Mouse (Mus musculus) intestine, embryonic 16.5 days (tissue): ENCODE data around the gene Psma7. TPM values are rescaled to one million over a fixed set of nuclear protein-coding genes. Genes with fewer than 3 reads are reported as not detected.

Experiments used
- ATAC-seq: fragments of 200-750 bp; cut with Nextera tagmentation; 2 replicates; pipeline ENCODE4 v1.8.0; 2017; ENCODE audit warnings: moderate TSS enrichment, moderate library complexity
- H3K27ac ChIP-seq: fragments of 300-500 bp; sonication (generic); 2 replicates; pipeline ENCODE4 v1.5.1; 2014; ENCODE audit warnings: mild to moderate bottlenecking, low read length
- H3K27me3 ChIP-seq: fragments of 300-500 bp; sonication (generic); replicated peaks from 2 replicates; pipeline ENCODE4 v1.6.1; 2014; ENCODE audit warnings: low read length, control low read depth, mixed read lengths; ENCODE audit not compliant: control insufficient read depth, insufficient read depth
- H3K36me3 ChIP-seq: fragments of 300-500 bp; sonication (generic); 2 replicates; pipeline ENCODE4 v1.6.1; 2014; ENCODE audit warnings: low read length, control low read depth; ENCODE audit not compliant: control insufficient read depth, insufficient read depth
- H3K4me1 ChIP-seq: fragments of 300-500 bp; sonication (generic); 2 replicates; pipeline ENCODE4 v1.6.1; 2014; ENCODE audit warnings: low read length, control low read depth, mixed read lengths; ENCODE audit not compliant: control insufficient read depth, insufficient read depth
- H3K4me2 ChIP-seq: fragments of 300-500 bp; sonication (generic); 2 replicates; pipeline ENCODE4 v1.6.1; 2014; ENCODE audit warnings: low read depth, low read length, control low read depth
- H3K4me3 ChIP-seq: fragments of 300-500 bp; sonication (generic); 2 replicates; pipeline ENCODE4 v1.5.1; 2014; ENCODE audit warnings: mild to moderate bottlenecking, low read length
- H3K9ac ChIP-seq: fragments of 300-500 bp; sonication (generic); 2 replicates; pipeline ENCODE4 v1.6.1; 2014; ENCODE audit warnings: low read depth, low read length
- H3K9me3 ChIP-seq: fragments of 300-500 bp; sonication (generic); 2 replicates; pipeline ENCODE4 v1.6.1; 2016; ENCODE audit warnings: low read length, control low read depth; ENCODE audit not compliant: control insufficient read depth
- WGBS: fragments of 180-500 bp; shearing (Covaris S2); extraction: QIAGEN DNeasy Blood & Tissue Kit; methylation state at CpG from one replicate; pipeline ENCODE4 v1.1.7; 2014; 5-methylcytosine and 5-hydroxymethylcytosine counted together
- polyA plus RNA-seq: library from polyadenylated mRNA; unstranded; fragments of >200 nt; fragmentation: Nextera tagmentation; extraction: Ambion mirVana; gene quantifications from 2 replicates; pipeline ENCODE4 v1.2.1, GENCODE M21; 2015

Gene Psma7
- polyA plus RNA-seq, 1 experiment from 2014 or later = 554 TPM

DNA sequence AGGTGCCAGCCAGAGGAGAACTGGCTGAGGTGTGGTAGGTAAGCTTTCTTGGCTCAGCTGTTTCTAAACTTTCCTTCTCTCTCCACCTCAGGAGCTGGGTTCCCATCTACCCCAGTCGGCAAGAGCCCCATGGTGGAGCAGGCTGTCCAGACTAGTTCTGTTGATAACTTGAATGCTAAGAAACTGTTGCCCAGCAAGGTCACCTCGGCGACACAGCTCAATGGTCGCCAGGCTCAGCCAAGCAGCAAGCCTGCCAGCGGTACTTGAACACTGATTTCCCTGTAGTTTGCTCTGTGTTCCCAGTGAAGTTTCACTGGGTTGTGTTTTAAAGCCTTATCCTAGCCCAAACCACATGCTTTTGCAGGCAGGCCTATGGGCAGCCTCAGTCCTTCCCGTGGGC is 11.0 kb downstream of the Psma7 start:
- WGBS = 84% methylated on average over 6 of the region's 6 CpGs

DNA sequence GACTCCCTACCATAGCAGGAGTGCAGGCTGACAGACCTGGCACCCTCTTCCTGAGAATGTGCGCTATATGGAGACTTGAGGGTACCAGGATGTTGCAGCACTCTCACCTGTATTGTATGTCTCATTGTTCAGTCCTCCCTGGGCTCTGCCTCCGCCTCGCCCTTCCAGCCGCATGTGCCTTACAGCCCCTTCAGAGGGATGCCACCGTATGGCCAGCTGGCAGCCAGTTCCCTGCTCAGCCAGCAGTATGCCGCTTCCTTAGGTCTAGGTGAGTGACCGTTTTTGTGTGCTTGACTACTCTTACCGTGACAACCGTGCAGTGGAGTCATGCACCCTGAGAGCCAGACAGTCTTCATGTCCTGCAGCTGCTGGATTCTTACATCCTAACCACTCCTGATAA is 14.5 kb downstream of the Psma7 start:
- Histone ChIP-seq H3K4me3 (no peak overlapping the region), H3K9ac (no peak overlapping the region), H3K27ac (no peak overlapping the region), H3K36me3 (no peaks in the 10 kb centered on the region; the same call in 1 of the 2 replicates), H3K27me3 (peaks cover 1% of the 10 kb centered on the region; the same call in 1 of the 2 replicates), H3K9me3 (no peaks in the 10 kb centered on the region), H3K4me2 (no peak overlapping the region), H3K4me1 (peaks cover 23% of the 10 kb centered on the region)
- ATAC-seq = no peak
- WGBS = 71% methylated on average over 9 of the region's 9 CpGs

More for the DNA sequence above, 11.0 kb downstream of the Psma7 start:
- Histone ChIP-seq H3K4me3 (no peak overlapping the region), H3K27ac (no peak overlapping the region), H3K4me2 (no peak overlapping the region), H3K9ac (no peak overlapping the region), H3K4me1 (peaks cover 16% of the 10 kb centered on the region), H3K36me3 (no peaks in the 10 kb centered on the region; the same call in 1 of the 2 replicates), H3K27me3 (no peaks in the 10 kb centered on the region), H3K9me3 (no peaks in the 10 kb centered on the region)
- ATAC-seq = no peak

DNA sequence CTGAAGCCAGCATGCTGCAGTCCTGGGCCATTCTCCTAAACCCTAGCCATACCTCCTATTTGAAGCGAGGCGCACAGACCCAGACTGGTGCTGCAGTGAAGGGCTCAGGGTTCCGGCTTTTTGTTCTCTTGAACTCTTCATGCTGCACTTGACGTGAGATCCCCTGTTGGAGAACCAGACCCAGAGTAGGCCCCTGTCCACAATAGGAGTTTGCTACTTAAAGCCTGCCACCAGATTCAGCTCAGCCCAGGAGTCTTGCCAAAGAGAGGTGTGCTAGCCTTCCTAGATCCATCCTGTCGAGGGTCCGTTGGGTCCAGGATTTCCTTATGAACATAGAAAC is 16.4 kb downstream of the Psma7 start:
- Histone ChIP-seq H3K27ac (no peak overlapping the region), H3K4me3 (peak overlapping the region; percentile 94), H3K4me1 (peaks cover 23% of the 10 kb centered on the region), H3K27me3 (peaks cover 6% of the 10 kb centered on the region; the same call in 1 of the 2 replicates), H3K4me2 (peak overlapping the region; percentile 88), H3K9me3 (no peaks in the 10 kb centered on the region), H3K36me3 (no peaks in the 10 kb centered on the region), H3K9ac (peak overlapping the region; percentile 89)
- WGBS = 18% methylated on average over 6 of the region's 6 CpGs
- no peak for ATAC-seq

DNA sequence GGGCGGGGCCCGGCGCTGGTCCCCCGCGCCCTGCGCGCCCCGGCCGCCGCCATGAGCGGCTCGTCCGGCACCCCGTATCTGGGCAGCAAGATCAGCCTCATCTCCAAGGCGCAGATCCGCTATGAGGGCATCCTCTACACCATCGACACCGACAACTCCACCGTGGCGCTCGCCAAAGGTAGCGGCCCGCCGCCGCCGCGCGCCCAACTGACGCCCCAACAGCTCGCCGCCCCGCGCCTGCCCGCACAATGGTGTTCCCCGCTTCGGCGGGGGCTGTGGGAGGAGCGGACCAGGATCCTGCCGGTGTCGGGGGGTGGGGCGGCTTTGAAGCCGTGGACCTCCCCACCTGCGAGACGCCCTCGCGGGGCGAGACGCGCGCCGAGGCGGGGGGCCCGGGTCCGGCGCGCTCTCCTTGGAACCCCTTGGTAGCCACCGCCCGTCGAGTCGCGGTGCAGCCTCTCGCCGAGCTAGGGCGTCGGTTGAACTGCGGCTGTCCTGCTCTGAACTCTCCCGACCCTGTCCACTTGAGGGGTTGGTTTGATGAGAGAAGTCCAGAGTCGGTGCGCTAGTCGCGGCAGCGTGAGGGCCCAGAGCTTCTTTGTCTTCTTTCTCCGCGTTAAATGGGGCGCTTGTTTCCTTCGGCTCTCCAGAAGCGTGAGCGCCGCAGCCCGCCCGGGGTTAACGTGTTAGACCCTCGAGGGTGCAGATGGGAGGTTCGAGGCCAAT is 16.9 kb downstream of the Psma7 start:
- under 1% methylated on average over 80 of the region's 84 CpGs for WGBS
- Histone ChIP-seq H3K27me3 (peaks cover 6% of the 10 kb centered on the region; the same call in 1 of the 2 replicates), H3K9ac (peak overlapping the region; percentile 89), H3K27ac (peak overlapping the region; percentile 92), H3K4me1 (peaks cover 23% of the 10 kb centered on the region), H3K4me3 (peak overlapping the region; percentile 94), H3K36me3 (no peaks in the 10 kb centered on the region), H3K4me2 (peak overlapping the region; percentile 88), H3K9me3 (no peaks in the 10 kb centered on the region)
- ATAC-seq = peak; percentile 10

DNA sequence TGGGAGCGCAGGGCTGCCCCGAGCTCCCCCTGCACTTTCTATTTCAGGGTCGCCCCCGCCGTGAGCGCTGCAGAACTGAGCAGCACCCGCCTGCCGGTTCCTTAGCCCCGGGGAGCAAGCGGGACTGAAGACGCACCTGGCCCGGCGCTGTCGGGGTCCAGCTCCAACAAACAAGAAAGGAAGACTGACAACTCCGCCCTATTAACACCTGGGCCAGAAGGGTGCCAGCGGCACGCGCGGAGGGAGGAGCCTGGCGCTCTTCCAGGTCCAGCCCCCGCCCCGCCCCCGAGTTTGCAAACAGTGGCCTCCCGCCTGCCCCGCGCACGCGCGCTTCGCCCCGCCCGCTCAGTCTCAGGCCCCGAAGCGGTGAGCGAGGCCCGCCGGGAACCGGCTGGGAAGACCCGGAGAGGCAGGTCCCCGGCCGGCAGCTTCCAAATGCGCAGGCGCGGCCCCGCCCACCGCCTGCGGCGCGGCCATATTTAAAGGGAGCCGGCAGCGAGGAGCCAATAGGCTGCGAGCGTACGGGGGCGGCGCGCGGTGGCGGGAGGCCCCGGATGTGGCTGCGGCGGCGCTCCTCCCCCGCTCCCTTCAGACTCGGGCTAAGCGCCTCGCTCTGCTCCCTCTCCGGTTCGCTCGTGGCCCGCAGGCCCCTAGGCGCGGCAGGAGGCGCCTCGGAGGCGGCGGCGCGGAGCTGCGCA is 17.7 kb downstream of the Psma7 start, which contains the start of gene Lsm14b:
Gene Lsm14b (plus strand): TSS at position 587 of the 698 bp plus-strand sequence.
- H3K9me3 ChIP-seq = no peaks in the 10 kb centered on the region
- H3K4me1 ChIP-seq = peaks cover 25% of the 10 kb centered on the region
- peaks cover 6% of the 10 kb centered on the region; the same call in 1 of the 2 replicates for H3K27me3 ChIP-seq
- H3K4me2 ChIP-seq = peak within 1 kb of the TSS; percentile 93
- H3K27ac ChIP-seq = peak within 1 kb of the TSS; percentile 92
- under 1% methylated on average over 71 of the region's 80 CpGs for WGBS
- H3K9ac ChIP-seq = peak within 1 kb of the TSS; percentile 89
- H3K36me3 ChIP-seq = no peaks in the 10 kb centered on the region
- peak within 1 kb of the TSS; percentile 94 for H3K4me3 ChIP-seq
- peak; percentile 97 for ATAC-seq

DNA sequence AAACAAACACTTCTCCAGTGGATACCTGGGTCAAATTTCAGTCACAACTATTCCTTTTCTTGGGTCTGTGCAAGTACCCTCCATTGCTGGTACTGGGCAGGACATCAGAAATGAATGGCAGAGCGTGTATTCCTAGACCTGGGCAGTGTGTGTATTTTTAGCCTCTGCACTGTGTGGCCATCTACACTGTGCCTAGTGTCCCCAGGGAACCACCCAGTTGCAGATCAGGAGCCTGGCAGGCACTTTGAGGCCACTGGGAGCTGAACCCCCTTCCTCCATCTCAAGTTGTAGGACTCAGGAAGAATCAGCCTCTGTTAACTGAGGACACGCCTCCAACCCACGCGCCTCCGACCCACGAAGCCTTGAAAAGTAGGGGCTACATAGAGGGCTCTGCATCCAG is 19.5 kb downstream of the Psma7 start:
- Histone ChIP-seq H3K9ac (no peak overlapping the region), H3K4me1 (peaks cover 27% of the 10 kb centered on the region), H3K36me3 (no peaks in the 10 kb centered on the region), H3K27me3 (peaks cover 6% of the 10 kb centered on the region; the same call in 1 of the 2 replicates), H3K27ac (no peak overlapping the region), H3K4me3 (no peak overlapping the region), H3K9me3 (no peaks in the 10 kb centered on the region), H3K4me2 (no peak overlapping the region)
- WGBS = 49% methylated on average over 6 of the region's 6 CpGs
- no peak for ATAC-seq

DNA sequence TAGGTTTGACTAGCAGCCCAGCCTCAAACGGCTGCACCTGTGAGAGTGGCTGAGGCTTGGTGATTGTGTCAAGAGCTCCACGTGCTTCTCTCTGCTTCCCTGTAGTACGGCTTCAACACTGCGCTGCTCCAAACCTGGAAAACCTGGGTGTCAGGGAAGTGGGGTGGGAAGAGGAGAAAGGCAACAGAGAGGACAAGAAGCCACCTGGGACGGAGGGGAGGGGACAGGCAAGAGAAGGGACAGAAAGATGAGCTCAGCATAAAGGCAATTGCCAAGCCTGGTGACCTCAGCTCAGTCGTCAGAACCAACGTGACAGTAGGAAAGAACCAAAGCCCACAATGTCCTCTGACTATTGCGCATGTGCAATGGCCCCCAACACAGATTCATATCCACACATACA is 21.3 kb downstream of the Psma7 start:
- Histone ChIP-seq H3K4me1 (peaks cover 14% of the 10 kb centered on the region), H3K4me2 (no peak overlapping the region), H3K9me3 (no peaks in the 10 kb centered on the region), H3K9ac (no peak overlapping the region), H3K4me3 (no peak overlapping the region), H3K27me3 (peaks cover 6% of the 10 kb centered on the region; the same call in 1 of the 2 replicates), H3K36me3 (no peaks in the 10 kb centered on the region), H3K27ac (no peak overlapping the region)
- 79% methylated on average over 8 of the region's 8 CpGs for WGBS
- no peak for ATAC-seq

DNA sequence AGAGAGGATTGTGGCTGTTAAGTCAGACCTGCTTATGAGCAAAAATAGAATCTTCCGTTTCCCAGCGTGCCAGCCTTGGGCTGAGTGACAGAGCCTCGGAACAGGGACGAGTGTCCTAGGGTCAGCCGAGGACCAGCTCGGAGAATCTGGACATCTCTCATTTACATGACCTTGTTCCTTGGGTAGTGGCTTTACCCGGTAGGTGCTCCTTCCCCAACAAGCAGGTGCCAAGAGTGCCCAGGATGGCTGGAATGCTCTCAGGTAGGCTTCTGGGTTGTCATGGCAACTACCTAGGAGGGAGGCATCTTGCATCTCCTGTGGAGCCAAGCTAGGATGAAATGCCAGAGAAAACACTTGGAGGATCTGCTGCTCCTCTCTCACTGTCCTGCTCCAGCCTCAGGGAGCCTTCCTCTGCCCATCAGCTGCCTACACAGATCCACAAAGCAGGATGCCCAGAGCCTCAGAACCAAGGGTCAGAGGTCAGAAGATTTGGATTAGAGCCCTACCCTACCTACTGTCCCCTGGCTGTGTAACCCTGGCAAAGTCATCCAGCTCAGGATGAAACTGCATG is 22.1 kb downstream of the Psma7 start:
- H3K4me1 ChIP-seq = peaks cover 11% of the 10 kb centered on the region
- H3K27me3 ChIP-seq = peaks cover 6% of the 10 kb centered on the region; the same call in 1 of the 2 replicates
- H3K9me3 ChIP-seq = no peaks in the 10 kb centered on the region
- H3K36me3 ChIP-seq = no peaks in the 10 kb centered on the region
- 77% methylated on average over 7 of the region's 7 CpGs for WGBS
- no peak overlapping the region for H3K27ac ChIP-seq
- no peak overlapping the region for H3K4me3 ChIP-seq
- H3K9ac ChIP-seq = no peak overlapping the region
- H3K4me2 ChIP-seq = no peak overlapping the region
- no peak for ATAC-seq

DNA sequence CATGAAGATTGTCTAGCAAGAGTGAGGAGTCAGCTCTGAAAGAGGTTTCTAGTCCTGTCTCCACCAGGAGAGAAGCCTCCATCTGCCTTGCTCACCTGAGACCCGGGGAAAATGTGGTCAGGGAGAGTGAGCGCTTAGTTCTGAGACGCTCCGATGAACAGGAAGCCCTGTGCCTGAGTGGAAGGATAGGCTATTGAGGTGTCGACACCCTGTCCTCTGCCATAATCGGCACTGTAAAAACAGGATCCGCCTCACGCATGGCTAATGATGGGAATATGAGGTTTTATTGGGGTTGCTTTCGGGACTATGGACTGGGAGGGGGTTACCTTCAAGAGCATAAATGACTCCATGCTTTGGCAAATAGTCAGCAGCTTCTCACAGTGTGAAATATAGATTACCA is 23.7 kb downstream of the Psma7 start:
- Histone ChIP-seq H3K9me3 (no peaks in the 10 kb centered on the region), H3K9ac (no peak overlapping the region), H3K4me3 (no peak overlapping the region), H3K4me1 (peaks cover 11% of the 10 kb centered on the region), H3K27ac (no peak overlapping the region), H3K4me2 (no peak overlapping the region), H3K27me3 (peaks cover 6% of the 10 kb centered on the region; the same call in 1 of the 2 replicates), H3K36me3 (no peaks in the 10 kb centered on the region)
- ATAC-seq = peak; percentile 69
- 58% methylated on average over 9 of the region's 9 CpGs for WGBS
